Mouse (Mus musculus) T-helper 2 cell (primary cell): ENCODE measurements around the gene Grik4.

Experiments used
- in situ Hi-C: fragments of 300-600 bp; cut with MboI, MseI; formaldehyde crosslinking; loops from one replicate; pipeline ENCODE4 v1.15.1; 2025; ENCODE audit warnings: high pct_unique_total_duplicates

Grik4 gene

DNA sequence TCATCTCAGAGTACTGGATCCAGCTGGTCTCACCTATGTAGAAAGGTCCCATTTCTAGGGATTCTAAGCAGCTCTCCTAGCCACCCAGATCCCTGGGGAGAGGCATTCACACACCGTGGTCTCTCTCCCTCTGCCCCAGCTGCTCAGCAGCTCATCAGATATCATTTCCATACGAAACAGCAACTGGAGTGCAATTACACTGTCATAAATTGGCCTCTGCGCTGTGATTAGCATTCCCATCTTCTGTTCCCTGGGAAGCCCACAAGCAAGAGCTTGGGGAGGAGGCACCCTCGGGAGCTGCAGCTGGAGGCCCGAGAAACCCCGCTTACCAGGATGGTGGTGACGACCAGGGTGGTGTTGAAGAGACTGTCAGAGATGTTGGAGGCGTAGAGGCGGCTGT is 346.8 kb downstream of the Grik4 start:
- in situ Hi-C loops, result no loop called here

DNA sequence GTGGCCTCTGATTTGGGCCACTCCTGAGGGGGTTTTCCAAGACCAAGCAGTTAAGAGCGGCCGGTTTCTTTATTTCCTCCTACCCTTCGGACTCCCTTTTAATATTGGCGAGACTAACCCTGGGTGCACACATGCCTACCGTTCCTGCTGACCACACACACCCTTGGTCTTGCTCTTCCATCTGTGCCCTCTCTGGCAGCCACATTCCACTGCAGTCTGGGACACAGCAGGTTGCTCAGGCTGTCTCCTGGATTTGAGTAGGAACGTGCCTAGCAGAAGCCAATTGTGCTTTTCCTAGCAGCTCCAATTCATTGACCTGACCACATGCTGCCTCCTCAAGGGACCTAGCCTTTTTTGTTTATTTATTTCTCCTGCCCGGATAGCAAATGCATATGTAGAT is 365.8 kb downstream of the Grik4 start:
- in situ Hi-C loops, result no loop called here

DNA sequence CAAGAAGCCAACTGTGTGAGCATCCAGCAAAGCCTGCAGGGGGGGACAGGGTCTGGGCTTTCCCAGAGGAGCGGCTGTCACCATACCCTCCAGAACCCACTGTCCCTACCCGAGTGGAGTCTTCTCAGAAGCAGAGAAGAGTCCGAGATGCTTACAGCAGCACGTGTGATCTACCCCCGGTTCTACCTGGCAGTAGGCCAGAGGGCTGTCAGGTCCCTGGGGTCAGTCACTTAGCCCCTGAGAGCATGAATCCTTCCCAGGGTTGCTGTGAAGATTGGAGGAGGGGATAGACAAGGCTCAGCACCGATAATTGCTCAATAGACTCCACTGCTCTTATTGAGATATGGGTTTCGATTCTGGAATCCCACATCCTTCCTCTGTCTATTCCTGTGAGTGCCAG is 366.2 kb downstream of the Grik4 start:
- in situ Hi-C loops, result no loop called here

DNA sequence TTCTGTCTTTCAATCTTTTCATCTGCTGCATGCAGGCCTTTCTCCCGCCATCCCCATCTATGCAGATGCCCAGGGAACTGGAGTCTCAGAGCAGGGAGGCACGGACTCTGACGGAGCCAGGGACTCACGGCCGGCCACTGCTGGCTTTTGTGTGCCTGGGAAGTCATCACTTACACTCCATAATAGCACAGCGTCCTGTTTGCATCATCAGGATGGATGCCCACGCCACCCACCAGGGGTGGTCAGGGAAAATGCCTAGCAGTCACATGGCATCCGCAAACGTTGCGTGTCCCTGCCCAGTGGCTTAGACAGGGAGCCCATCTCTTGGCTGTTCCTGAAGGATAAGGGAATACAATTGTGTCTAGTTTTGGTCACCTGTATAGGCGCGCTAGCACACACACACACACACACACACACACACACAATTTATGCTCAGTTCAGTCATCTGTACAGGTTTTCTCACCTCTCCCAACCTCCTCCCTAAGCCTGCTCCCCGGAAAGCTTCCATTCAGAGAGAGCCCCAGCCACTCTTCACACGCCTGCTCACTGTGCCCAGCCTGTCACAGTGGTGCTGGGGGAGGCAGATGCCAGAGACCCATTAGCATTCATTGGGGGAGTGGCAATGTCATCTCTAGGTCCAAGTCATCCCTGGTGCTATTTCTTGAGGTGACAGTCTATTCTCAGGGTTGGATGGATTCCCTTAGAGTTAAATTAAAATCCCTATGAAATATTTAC is 370.5 kb downstream of the Grik4 start:
- in situ Hi-C loops, result no loop called here

DNA sequence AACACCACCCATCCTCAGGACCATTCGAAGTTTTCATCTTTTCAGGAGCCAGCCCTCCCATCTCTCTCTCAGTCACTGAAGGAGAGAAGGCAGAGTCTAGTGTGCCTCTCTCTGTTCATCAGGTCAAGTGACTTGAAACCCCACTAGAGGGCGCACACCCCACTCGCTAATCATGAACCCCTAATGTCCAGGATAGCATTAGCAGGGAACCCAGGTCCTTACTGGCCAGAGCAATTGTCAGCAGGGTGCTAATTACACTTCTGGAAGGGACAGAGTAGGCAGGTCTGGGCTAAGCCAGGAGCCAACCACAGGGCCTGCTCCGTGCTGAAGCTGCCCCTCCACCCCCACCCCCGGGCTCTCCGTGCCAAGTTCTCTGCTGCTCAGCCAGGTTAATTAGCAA is 371.1 kb downstream of the Grik4 start:
- in situ Hi-C loops, result no loop called here

DNA sequence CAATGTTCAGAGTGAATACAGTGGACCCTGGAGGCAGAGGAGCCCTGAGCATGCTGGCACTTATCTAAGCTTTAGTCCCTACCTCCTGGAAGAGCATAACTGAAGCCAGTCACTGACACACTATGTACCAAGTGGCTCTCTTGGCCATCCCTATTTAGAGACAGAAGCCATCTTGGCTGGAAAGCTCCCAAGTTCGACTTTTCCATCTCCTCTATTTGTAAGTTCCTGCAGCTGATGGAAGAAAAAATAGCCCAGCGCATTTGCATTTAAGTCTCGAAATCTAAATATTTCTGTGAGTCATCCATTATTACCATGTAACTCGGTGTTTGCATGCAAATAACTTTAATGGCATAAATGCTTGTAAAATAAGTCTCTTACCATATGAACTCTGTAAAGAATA is 378.4 kb downstream of the Grik4 start:
- in situ Hi-C loops, result no loop called here

DNA sequence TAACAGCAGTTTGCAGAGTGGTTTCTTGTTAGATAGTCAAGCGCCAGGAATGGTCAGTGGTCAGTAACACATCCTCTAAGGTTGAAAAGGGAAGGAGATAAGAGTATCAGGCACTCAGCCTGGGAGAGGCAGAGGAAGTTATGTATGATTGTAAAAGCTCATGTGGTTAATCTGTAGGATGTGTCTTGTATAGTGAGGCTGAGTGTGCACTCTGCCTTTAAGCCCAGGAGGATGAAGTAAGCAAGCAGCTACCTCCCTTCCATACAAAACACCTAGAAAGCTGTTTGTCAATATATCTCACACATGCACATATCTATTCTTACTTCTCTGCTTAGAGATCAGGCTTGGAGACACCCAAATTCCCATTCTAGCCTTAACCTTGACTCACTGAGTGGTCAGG is 389.1 kb downstream of the Grik4 start:
- in situ Hi-C loops, result no loop called here

DNA sequence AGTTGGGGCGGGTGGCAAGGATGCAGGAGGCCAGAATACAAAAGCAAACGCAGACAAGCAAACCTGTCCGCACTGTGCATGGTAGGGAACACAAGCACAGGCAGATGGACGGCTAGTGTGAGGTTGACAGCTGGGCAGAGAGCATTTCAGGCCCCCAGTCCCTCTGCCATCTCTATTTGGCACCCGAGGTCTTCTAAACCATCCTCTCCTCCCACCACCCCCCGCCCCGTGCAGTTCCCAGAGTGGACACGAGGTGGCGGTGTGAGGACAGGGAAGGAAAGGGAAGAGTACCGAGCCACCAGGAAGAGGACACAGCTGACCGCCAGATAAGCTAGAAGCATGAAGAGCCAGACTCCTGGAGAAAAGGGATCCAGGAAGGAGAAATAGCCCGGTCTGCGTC is 394.2 kb downstream of the Grik4 start:
- in situ Hi-C loops, result no loop called here

DNA sequence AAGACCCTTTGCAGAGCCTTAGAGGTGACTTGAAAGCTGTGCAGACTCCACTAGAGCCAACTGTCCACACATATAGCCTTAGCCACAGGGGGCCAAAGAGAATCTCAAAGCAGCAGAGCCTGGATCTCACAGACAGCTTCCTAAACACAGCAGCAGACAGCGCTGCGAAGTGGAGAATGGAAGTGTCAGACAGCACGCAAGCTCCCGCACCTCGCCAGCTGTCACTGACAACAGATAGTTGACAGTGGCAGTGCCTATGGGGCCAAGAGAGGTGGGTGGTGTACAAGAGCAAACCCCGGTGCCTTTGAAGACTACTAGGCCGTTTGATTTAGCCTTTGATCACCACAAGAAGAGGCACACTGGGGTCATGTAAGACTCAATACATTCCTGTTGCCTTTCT is 395.3 kb downstream of the Grik4 start:
- in situ Hi-C loops, result no loop called here

DNA sequence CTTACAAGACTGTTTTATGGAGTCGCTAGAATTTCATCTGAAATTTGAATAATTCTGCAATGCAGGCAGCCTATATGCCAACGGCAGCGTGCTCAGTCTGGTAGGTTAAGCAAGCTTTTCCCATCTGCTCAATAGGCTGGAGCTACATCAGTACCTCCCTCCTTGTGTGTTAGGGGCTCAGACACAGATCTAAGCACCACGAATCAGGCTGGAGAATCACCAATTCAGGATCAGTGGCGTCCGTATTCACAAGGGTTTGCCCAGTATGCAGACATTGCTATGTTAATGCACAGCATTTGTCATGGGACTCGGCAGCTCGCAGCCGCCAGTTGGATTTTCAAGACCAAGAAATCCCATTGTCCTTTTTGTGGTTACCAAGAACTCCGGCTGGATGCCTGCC is 399.8 kb downstream of the Grik4 start:
- in situ Hi-C loops, result no loop called here

DNA sequence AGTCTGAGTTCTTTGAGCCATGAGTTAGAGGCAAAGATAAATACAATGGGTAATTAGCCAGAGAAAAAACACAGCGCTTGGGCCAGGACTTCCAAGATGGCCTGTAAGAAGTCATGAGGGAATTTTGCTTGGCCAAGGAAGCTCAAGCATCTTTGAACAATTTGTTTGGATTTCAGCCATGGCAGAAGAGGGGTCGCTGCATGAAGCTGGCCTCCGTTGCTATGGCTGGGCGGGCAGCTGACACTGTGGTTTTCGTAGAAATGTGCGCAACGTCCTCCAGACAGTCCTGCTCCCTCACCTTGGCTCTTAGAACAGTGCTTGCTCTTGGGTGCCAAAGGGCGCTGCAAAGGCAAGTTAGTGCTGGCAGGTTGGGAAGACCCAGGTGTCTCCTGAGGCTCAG is 410.8 kb downstream of the Grik4 start:
- in situ Hi-C loops, result no loop called here

DNA sequence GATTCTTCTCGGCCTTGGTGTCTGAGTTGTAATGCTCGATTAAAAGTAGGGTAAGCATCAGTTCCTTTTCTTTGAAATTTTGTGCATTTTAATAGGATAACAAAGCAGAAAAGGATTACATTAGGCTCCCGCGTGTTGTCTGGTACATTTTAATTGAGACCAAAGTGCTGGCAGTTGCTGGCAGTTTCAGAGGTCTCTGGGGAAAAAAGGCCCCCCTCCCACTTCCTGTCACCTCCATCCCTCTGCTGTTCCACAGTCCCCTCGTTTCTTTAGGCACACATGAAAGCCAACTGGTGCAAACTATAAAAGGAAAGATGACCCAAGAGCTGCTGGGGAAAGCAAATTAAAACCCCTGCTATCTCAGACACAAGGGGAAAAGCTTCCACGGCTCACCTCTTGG is 411.3 kb downstream of the Grik4 start:
- in situ Hi-C loops, result no loop called here

DNA sequence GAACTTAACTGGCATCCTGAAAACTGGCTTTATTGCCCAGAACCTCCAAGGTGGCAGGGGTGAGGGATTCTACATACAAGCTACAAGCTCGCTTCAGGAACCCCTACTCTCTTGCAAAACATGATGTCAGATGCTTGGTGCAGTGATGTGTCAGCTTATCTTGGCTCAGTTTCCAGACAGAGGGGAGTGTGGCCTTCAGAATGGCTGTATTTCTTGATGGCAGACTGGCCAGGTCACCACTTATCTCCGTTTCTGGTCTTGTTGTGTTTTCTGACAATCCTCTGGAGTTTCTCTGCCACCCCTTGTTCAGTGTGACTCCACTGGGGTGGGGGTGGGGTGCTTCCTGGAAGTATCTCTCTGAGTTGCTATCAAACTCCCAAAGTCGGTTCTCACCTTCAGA is 412.3 kb downstream of the Grik4 start:
- in situ Hi-C loops, result no loop called here

DNA sequence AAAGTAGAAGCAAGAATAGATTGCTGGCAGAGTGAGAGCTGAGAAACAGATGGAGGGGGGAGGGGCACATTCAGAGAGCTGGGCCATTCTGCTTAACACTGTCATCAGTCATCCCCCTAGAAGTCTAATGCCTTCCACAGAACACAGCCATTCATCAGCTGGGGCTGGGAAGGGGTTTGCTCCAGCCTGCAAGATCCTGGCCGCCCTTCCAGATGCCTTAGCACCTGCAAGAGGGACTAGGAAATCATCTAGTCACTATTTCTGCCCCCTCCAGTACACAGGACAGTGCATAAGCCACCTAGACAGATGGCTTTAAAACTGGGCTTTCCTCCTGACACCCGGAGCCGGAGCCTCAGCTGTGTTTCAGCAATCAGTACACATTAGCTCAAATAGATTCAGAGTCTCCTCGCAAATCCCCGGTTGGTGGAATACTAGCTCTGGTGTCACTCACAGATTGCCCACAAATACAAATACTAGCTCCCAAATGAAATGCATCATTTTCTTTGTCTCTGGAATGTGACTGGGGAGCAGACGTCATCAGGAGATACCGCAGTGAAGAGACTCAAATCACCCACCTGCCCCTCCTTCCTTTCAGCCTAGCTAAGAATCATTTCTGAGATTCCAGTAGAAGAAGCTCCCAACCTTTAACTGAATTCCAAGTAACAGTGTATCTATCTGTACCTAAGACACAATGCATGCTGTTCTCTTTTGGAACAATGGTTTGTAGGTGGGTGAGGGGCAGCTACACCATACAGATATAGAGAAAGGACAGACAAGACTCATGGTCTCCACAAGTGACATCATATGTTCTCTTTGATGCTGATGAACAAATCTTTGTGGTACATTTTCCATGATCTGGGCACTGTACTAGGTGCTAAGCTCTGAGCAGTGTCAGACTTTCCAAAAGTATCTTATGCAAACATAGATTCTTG is 413.8 kb downstream of the Grik4 start:
- in situ Hi-C loops, result no loop called here

DNA sequence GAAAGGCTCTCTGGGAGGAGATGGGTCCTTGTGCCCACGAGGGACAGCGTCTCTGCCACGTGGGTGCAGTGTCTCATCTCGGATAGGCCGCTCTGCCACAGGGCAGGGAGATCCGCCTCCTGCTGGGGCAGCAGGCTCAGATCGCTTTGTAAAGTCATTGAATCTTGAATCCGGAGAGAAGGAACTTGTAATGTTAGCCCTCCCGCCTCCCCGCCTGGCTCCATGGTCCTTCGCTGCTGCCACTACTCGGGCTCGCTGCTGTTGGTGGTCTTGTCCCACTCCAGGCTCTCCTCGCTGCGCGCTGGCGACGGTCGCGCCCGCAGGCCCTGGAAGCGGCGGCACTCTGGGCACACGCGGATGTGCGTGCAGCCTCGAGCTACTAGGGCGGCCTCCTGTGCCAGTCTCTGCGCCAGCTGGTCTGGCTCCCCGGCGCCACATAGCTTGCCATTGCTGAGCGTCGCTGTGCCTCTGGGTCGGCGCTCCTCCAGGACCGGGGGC is 423.7 kb downstream of the Grik4 start:
- in situ Hi-C loops, result loop anchor here (25.0 kb wide), 1 partner anchor 1308 kb away; no protein-coding TSS in a partner anchor

DNA sequence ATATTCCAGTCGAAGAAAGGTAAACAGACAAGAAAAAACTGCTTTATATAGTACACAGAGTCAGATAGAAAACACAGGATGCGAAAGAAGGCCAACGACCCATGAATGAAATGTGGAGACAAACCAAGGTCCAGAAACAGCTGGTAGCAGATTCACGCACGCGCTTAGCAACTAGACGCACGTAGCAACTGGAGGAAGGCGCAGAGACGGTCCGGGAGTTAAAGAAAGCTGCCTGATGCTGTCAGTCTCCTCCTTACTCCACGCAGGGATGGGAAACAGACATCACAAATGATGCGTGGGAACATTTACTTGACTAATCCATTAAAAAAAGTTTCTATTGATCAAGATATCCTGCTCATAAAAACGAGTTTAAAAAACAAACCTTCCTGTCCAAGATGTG is 426.1 kb downstream of the Grik4 start:
- in situ Hi-C loops, result loop anchor here (25.0 kb wide), 1 partner anchor 1306 kb away; no protein-coding TSS in a partner anchor

DNA sequence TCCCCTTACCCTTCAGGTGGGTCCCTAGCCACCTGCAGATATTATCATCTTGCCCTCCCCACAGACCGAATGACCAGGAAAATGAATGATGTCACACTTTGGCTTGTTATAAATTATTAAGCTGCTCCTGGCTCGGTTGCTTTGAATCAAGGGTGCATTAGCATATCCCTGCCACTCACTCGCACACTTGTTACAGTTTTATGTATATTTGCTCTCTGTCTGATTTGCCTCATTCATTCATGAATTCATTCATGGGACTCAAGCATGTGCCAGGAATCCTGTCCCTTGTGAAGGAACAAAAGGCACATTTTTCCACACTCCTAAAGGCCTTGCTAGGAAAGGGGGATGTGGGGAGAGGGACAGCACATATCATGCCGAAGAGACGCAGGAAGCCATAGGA is 431.1 kb downstream of the Grik4 start:
- in situ Hi-C loops, result loop anchor here (25.0 kb wide), 1 partner anchor 1301 kb away; no protein-coding TSS in a partner anchor

DNA sequence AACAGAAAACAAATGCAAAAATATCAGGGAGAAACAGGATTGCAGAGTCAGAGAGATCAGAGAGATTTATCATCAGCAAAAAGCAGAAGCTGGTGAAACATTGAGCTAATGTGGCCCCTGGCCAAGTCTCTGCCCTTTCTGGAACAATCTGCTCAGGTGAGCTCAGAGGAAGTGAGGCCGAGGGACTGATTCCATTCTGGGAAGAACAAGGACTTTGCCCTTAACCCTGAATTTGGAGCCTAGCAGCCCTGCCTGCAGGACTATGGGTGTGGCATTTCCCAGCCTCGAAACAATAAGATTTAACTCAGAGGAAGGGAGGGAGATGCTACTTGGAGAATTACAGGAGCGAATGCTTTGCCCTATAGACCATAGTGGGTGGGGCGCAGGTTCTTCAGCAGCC is 432.0 kb downstream of the Grik4 start:
- in situ Hi-C loops, result loop anchor here (25.0 kb wide), 1 partner anchor 1300 kb away; no protein-coding TSS in a partner anchor

DNA sequence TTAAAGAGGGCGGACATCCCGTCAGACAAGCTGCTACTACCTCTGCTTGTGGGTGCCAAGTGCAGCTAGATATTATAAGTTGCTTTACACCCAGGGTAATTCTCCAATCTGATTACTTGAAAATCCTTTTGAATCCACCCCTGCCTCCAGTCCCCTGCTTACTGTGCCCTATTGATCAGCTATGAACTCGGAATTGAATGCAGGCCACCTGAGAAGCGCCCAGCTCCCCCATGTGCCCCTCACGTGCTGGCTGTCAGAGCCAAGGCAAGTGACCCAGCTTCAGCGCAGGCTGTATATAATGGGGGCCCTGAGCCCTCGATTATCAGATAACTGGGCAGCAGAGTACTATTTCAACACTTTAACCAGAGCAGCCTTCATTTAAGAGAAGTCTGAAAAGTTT is 436.1 kb downstream of the Grik4 start:
- in situ Hi-C loops, result loop anchor here (25.0 kb wide), 1 partner anchor 1296 kb away; no protein-coding TSS in a partner anchor

DNA sequence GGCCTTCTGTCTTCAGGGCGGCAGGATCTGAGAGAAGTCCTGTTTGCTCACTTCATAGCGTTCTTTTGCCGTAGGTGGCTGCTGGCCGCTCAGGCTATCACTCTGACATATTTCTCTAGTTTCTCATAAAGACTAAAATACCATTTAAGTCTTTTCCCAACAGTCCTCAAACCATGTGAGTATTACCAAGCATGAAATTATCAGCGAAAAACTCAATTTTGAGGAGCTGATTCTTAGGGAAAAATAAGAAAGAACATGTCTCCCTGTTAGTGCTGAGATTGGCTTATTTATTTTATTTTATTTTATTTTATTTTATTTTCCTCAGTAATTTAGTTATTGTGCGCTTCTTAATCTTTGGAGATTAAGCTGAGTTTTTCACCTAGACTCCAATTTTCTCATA is 436.6 kb downstream of the Grik4 start, which contains the start of gene Tbcel:
Gene Tbcel (minus strand): TSS at position 101 of the 400 bp plus-strand sequence.
- in situ Hi-C loops, result loop anchor here (25.0 kb wide), 1 partner anchor 1295 kb away; no protein-coding TSS in a partner anchor

DNA sequence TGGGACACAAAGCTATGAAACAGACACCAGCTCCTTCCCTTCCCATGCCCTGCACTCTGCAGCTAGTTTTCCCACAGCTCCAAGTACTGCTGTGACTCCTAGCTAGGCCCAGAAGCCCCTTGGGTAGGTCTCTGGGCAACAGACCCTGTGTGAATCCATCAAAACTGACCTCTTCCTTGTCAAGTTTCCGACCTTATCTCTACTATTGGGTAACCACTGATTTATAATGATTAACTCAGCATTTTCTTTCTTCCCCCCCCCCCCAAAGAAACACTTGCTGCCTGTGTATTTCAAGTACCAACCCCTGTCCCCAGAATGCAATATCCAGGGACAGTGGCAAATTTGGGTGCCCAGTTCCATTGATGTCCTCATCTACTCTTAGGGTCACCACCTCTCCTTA is 437.3 kb downstream of the Grik4 start:
- in situ Hi-C loops, result loop anchor here (25.0 kb wide), 1 partner anchor 1295 kb away; no protein-coding TSS in a partner anchor

DNA sequence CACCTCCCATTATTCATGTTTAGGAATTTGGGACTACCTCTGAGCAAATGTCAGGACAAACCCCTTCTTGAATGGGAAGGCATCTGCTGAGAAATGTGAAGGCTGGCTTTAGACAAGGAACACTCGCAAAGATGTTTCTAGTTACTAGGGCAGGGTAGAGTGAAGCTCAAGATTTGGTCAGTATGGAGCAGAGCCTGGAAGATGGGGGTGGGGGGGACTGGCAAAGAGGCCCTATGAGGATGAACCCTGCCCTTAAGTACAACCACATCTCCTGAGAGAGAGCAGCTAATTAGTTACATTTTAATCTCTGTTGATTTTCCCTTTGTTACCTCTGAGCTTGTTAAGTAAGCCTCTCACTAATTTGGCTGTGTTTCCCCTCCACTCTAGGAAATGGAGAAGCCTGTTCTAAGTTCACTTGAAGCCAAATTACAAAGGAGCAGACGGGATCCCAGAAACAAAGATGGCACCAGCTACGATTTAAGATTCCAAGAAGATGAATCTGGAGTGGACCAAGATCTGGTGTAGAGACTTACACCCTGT is 439.3 kb downstream of the Grik4 start:
- in situ Hi-C loops, result loop anchor here (25.0 kb wide), 1 partner anchor 1293 kb away; no protein-coding TSS in a partner anchor
